Mouse (Mus musculus) spleen, adult 12 weeks (tissue): ENCODE measurements around the gene Haus3.

Experiments used
- DNase-seq: peaks from one replicate; pipeline ENCODE4 v3.0.0; 2022; ENCODE audit warnings: low spot score

Haus3 gene

GRCm38 (mm10) chr5:34168950-34169891 lies at the start of gene Haus3, which contains the start of gene Poln:
Gene Haus3, minus strand, starts transcription at chr5:34169527.
Gene Poln, minus strand, starts transcription at chr5:34169448.
- DNase-seq: peak; percentile 94

- no peak for DNase-seq
These were observed 49.3 kb upstream of the Haus3 start for GRCm38 (mm10) chr5:34218672-34219071.

DNA sequence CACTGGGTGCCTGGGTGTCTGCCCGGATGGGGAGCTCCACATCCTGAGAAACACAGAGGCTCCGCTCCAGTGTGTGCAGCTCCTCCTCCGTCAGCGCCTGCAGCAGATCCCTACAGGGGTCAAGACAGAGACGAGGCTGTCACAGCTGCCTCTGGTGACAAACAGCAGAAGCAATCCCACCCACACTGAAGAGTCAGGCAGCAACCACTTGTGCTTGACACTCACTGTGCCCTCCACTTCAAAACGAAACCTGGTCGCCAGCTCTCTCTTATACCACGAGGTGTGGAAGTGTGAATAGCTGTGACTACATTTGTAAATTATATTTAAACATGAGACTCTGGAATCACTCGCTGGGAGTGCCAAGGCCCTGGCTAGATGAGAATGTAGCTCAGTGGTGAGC lies 48.4 kb upstream of the Haus3 start:
- DNase-seq: no peak

DNA sequence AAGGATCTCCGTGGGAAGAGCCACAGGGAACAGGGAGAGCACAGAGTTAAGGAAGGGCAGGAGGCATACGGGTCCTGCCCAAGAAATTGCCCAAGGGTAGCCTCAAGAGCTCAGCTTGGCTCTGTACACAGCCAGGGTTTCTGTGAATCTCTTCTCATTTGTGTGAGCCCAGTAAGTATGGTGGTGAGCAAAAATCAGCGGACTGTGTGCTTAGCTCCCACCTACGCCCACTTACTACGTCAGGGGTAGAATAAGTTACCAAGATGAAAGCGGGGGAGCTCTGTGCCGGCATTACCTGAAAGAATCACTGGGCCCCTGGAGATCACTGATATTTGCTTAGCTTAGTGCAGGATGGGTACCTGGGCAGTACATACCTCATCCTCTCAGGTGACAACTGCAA lies 46.7 kb upstream of the Haus3 start:
- no peak for DNase-seq

DNA sequence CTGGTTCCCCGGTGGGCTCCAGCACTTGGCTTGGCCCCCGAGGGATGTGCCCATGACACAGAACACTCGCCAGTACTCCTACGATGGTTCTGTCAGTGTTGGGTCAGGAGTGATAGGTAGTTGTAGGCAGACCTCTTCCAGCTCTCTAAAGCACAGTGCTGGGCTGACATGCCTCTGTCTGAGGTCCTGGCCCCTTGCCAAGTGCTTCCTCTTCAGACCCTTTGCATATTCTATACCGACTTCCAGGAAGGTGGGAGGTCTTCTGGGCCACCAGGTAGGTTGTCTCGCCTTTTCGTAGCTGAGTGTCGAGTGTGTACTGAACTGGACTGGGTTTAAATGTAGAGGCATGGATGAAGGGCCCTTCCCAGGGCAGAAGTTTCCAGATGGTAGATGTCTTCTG lies 44.3 kb upstream of the Haus3 start:
- DNase-seq: no peak

DNA sequence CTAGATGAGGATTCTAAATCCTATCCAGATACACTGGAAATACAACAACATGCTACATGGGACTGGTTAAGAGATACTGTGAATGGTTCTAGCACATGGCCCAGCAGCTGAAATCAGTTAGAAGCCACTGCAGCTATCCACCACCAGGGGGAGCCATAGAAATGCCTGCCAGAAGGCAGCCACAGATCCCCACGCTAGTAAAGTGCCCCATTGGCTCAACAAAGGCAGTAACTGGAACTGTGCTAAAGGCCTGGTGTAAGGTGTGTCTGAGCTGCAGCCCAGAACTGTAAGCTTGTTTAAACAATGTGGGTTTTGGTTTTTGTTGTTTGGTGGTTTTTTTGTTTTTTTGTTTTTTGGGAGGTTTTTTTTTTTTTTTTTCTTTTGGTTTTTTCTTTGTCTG lies 41.0 kb upstream of the Haus3 start:
- peak; percentile 32 for DNase-seq

- no peak for DNase-seq
These were observed 38.2 kb upstream of the Haus3 start for GRCm38 (mm10) chr5:34207503-34207902.

DNA sequence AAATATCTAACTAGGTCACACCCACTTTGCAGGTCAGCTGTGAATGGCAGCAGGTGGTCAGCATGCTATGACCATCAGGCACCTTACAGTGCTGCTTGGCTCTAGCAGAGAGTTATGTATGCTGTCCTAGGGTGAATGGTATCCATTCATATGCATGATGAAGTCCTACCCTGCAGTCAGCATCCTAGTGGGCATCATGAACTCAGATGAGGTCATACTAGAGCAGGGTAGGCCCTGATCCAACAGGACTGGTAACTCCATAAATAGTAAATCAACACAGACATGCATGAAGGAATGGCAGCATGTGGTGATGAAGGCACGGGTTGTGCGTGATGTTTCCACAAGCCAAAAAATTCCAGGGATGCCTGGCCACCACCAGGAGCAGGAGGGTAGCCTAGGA lies 36.5 kb upstream of the Haus3 start:
- DNase-seq: no peak

GRCm38 (mm10) chr5:34204911-34205310 lies 35.6 kb upstream of the Haus3 start:
- DNase-seq: no peak

DNA sequence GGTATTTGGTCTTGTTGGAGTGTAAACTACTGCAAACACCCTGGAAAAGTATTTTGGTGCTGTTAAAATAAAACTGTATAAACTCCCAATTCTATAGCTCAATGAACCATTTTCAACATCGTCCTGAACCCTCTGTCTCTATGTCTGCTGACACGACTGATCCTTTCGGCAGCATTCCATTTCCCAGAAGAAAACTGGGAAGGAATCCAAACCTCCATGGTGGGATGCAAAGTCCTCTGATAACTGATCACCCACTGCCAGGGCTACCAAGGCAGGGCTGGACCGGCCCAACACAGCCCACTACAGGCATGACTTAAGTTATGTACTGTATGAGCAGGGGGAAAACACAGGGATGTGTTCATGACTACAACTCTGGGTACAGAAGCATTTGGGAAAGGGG lies 32.7 kb upstream of the Haus3 start:
- no peak for DNase-seq

- DNase-seq: no peak
These were observed 32.1 kb upstream of the Haus3 start for GRCm38 (mm10) chr5:34201396-34201795.

GRCm38 (mm10) chr5:34198615-34199014 lies 29.3 kb upstream of the Haus3 start:
- DNase-seq: no peak

DNA sequence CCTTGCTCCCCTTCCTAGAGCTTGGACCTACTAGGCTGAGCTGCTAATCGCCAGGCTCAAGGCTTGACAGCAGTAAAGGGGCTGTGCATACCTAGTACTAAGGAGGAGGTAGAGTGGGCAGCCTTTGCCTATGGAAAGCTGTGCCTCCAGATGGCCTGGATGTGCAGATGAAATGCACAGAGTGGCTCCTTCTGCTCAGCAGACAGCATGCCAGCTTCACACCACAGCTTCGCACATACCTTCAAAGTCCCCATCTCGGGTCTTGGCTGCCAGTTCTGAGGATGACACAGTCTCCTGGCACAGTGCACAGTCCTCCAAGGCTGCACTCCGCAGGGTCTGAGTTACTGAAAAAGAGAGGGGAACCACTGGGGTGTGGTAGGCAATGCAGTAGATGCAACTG lies 27.9 kb upstream of the Haus3 start:
- DNase-seq: no peak

DNA sequence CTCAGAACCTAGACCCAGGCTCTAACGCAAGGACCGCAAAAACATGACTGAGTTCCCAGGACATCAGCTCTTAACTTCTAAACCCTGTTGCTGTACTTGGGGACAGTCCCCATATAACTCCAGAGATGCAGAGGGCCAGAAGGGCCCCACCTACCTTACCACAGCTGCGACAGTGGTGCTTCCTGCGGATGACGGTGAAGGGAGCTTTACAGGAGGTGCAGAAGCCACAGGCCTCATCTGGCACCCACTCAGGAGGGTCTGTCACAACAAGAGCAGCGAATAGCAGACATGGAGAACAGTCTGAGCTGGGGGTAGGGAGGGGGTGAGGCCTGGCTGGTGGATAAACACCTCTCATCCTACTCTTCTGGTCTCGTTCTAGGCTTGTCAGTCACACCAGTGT lies 27.1 kb upstream of the Haus3 start:
- peak; percentile 45 for DNase-seq

- no peak for DNase-seq
These were observed 26.5 kb upstream of the Haus3 start for GRCm38 (mm10) chr5:34195786-34196185.

DNA sequence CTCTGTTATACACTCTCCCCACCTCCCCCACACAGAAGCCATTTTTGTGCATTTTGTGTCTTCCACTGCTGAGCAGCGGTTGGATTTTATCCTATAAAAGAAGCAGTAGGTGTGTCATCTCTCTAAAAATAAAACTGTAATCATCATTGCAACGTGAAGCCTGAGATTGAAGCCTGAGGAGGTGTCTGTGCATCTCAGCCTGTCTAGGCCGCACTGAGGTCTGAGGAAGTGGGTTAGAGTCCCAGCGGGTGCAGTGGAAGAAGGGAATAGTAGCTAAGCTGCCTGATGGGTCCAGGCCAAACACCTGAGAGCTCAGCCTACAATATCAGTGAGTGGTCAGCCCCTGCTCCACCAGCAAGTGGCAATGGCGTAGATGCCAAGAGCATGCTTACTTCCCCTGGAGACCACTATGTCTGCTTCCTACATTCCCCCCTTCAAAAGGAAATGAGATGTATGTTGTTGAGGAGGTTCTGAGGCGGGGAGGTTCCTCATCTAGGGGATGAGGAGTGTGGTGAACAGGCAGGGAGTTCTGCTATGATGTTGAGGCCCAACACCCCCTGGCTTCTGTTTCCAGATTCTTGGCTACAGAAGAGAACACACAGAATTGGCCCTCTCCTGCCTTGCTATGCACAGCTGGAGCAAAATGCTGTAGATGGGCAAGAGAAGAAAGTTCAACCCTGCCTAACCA lies 25.8 kb upstream of the Haus3 start:
- no peak for DNase-seq

DNA sequence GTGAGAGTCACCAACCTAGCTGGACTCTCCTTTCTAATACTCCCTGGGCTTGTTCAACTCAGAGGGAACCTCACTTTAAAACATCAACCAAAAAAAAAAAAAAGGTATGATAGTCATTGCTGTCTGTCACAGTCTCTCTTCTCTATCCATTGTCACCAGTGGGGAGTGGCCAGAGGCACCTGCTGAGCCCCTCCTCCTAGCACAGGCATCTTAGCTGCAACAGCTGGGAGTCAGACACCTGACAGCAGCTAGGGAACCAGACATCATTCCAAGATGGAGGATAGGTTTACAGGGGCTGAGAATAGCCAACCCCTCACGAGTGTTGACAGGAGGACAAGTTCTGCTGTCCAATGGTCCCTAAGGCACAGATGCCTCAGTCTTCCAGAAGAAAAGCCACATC lies 25.1 kb upstream of the Haus3 start:
- no peak for DNase-seq

DNA sequence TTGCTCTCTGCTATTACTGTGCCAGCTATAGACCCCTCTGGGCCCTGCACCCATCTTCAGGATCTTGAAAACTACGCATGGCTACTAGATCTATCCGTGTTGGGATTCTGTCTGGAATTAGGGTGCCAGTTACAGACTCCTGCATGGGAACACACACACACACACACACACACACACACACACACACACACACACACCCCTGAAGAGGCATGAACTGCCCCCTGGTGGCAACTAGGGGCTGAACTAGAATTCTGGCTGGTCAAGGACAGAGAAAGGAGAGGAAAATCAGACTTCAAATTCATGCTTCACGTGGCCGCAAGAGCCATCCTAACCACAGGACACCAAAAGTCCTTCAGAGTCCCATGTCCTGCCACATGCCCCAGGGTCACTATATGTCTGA lies 22.5 kb upstream of the Haus3 start:
- no peak for DNase-seq

DNA sequence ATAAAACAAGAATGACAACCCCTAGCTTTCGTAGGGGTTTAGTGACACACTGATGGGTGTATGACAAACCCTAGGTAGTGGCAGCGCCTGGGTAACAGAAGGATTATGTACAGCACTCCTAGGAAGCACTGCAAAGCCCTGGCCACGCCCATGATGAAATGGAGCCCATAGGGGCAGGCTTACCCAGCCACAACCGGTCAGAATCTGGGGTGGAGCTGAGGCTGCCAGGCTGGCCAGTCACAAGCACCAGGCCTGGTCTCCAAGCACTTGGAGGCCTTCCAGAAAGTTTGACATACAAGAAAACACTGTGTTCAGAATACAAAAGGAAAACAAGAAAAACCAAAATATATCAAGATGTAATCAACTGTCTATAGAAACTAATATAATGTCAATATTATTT lies 21.7 kb upstream of the Haus3 start:
- DNase-seq: no peak

GRCm38 (mm10) chr5:34189521-34189920 lies 20.2 kb upstream of the Haus3 start:
- DNase-seq: no peak

DNA sequence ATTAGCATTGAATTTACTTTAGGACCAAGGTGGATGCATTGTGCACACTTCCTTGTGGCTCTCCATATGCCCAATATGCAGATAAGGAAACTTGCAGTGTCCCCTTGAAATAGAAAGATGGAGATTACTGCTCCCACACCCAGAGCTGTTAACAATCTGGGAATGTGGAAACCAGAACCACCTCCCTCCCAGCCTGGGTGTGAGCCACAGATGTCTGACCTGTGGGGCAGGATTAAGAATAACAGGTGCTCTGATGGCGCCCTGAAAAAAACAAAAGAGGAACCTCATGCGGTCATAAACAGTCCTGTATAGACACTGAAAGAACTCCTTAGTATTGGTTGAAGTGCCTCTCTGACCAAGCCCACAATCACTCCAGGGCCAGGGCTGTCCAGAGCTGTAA lies 19.5 kb upstream of the Haus3 start:
- no peak for DNase-seq

GRCm38 (mm10) chr5:34187601-34188316 lies 18.4 kb upstream of the Haus3 start, which contains the start of gene Mxd4:
Gene Mxd4, minus strand, starts transcription at chr5:34187720.
- peak; percentile 88 for DNase-seq

DNA sequence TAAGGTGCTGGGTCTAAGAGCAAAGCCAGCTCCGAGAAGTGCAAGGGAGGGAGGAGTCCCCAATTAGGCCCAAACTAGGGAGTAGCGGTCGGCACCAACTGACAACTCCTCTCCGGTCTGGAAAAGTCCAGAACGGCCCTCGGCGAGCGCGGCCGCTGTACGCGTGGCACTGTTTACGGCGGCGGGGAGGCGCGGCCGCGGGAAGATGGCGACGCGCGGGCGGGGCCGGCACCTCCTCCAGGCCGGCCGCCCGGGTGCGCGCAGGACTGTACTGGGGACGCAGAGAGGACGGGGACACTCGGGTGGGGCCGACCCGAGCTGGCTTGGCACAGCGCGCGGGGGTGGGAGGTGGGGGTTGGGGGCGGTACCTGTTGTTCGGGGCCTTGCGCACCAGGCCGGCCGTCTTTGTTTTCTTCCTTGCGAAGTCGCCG lies 17.6 kb upstream of the Haus3 start:
- DNase-seq: peak; percentile 35
